Mouse (Mus musculus): ENCODE results near the gene 4933428M09Rik.

- TF ChIP-seq POLR2A (IDR thresholded peaks at IDR 0.05; ENCODE audit: control insufficient read depth, extremely low read depth, insufficient read depth, low read length, poor library complexity) (no peak), CTCF (IDR thresholded peaks at IDR 0.05; ENCODE audit: borderline replicate concordance, control insufficient read depth, extremely low read depth, insufficient read depth, low read length, poor library complexity) (no peak)
Measured at GRCm38 (mm10) chrX:139216409-139216808, 37.4 kb downstream of the 4933428M09Rik start.
